Mouse (Mus musculus): ENCODE measurements around the gene Angel1. TPM values are rescaled to one million over a fixed set of nuclear protein-coding genes. Genes with fewer than 3 reads are reported as not detected.

Gene Angel1
- polyA plus RNA-seq, 1 experiment from 2014 or later: 4.8 TPM

DNA sequence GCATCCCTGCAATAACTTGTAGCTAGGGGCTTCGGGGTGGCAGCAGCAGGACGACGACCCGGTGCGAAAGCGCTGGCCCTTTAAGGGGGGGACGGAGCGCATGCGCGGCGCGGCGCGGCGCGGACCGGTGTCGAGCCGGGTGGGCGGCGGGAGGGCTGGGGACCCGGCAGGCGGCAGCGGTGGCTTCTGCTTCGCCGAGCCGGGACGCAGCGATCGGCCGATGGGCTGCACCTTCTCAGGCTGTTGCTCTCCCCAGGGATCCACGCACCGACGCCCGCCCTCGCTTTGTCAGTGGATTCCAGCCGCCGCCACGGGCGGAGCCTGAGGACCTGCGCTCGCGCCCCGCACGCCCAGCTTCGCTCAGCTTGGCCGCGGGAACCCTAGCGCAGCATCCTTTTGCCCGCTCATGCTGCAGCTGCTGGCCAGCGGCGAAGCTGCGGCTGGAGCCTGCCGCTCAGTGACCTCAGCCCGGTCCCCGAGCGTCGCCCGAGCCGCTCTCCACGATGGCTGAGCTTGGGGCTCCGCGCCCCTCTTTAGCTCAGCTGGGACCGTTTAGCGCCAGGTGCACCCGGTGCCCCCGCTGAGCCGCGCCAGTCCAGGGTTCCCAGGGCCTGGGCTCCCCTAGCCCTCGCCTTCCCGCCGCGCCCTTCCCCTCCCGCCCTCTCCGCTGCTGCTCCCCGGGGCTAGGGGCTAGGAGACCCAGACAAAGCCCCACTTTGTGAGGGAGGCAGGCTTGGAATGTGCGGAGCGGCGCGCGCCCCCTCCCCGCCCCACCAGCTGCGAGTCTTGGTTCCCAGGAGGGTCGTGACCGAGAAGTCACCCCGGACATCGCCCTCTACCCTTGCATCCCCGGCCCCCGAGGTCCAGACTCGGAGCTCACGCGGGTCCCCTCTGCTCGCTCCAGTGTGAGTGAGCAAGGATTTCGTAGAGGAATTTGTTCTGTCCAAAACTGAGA is 47.4 kb downstream of the Angel1 start, which contains the start of gene Vash1:
TSS of gene Vash1 (plus strand) at position 110 of the 955 bp plus-strand sequence.
- H3K27ac ChIP-seq (ENCODE audit: low read length): peak within 1 kb of the TSS; percentile 76
- H3K36me3 ChIP-seq (ENCODE audit: control insufficient read depth, insufficient read depth, low read length): no peaks in the 10 kb centered on the region
- under 1% methylated on average over 94 of the region's 94 CpGs for WGBS
- H3K4me1 ChIP-seq (ENCODE audit: control insufficient read depth, insufficient read depth, low read length): peaks cover 4% of the 10 kb centered on the region; the same call in 1 of the 2 replicates
- peak within 1 kb of the TSS; percentile 78 for H3K4me3 ChIP-seq (ENCODE audit: low read length)
- H3K4me2 ChIP-seq (ENCODE audit: low read depth, low read length): peak within 1 kb of the TSS; percentile 100
- H3K9me3 ChIP-seq (ENCODE audit: control insufficient read depth, low read length): no peaks in the 10 kb centered on the region
- H3K27me3 ChIP-seq (replicated peaks; ENCODE audit: control insufficient read depth, insufficient read depth, low read length): no peaks in the 10 kb centered on the region
- peak within 1 kb of the TSS; percentile 79 for H3K9ac ChIP-seq (ENCODE audit: low read depth, low read length)
- peak; percentile 75 for ATAC-seq

DNA sequence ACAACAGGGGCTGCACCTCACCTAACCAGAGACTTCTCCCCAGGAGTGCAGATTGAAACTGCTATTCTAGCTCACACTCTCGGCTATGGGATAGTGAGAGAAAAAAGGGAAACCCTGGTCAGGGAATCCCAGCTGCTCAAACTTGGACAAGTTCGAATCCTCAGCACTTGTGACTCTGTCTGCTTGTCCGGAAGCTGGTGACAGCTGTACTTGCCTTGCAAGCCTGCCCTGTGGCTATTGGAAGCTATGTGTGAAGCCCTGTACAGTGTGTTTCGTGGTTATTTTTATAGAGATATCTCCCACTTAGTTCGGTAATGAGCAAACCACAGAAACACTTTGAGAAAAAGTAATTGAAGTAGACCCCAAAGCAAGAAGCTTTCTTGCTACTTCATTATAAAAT is 53.8 kb downstream of the Angel1 start:
- WGBS: 79% methylated on average over 5 of the region's 5 CpGs
- Histone ChIP-seq H3K4me2 (ENCODE audit: low read depth, low read length) (no peak overlapping the region), H3K4me1 (ENCODE audit: control insufficient read depth, insufficient read depth, low read length) (no peaks in the 10 kb centered on the region), H3K36me3 (ENCODE audit: control insufficient read depth, insufficient read depth, low read length) (no peaks in the 10 kb centered on the region), H3K4me3 (ENCODE audit: low read length) (no peak overlapping the region), H3K27ac (ENCODE audit: low read length) (no peak overlapping the region), H3K27me3 (replicated peaks; ENCODE audit: control insufficient read depth, insufficient read depth, low read length) (no peaks in the 10 kb centered on the region), H3K9ac (ENCODE audit: low read depth, low read length) (no peak overlapping the region), H3K9me3 (ENCODE audit: control insufficient read depth, low read length) (no peaks in the 10 kb centered on the region)
- ATAC-seq: no peak

DNA sequence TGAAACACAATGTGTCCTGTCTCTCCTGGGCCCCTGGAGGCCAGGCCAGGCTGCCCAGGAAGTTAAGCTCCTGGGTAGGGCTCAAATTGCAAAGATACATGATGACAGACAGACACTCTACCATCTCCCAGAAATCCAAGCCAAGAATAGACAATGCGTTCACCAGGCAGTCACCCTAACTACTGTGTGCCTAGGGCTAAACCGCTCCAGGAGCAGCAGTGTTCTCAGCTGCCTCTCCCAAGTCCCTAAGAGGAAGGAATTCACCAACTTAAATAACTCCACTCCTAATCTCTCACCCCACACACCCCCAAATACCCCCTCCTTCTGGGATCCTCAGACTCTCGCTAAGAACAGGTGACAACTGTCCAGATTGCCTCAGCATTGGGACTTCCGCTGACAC is 54.2 kb downstream of the Angel1 start:
- no peaks in the 10 kb centered on the region for H3K9me3 ChIP-seq (ENCODE audit: control insufficient read depth, low read length)
- no peak overlapping the region for H3K4me2 ChIP-seq (ENCODE audit: low read depth, low read length)
- H3K4me3 ChIP-seq (ENCODE audit: low read length): no peak overlapping the region
- 80% methylated on average over 4 of the region's 4 CpGs for WGBS
- no peak overlapping the region for H3K9ac ChIP-seq (ENCODE audit: low read depth, low read length)
- no peaks in the 10 kb centered on the region for H3K27me3 ChIP-seq (replicated peaks; ENCODE audit: control insufficient read depth, insufficient read depth, low read length)
- H3K4me1 ChIP-seq (ENCODE audit: control insufficient read depth, insufficient read depth, low read length): no peaks in the 10 kb centered on the region
- H3K36me3 ChIP-seq (ENCODE audit: control insufficient read depth, insufficient read depth, low read length): no peaks in the 10 kb centered on the region
- no peak overlapping the region for H3K27ac ChIP-seq (ENCODE audit: low read length)
- no peak for ATAC-seq

DNA sequence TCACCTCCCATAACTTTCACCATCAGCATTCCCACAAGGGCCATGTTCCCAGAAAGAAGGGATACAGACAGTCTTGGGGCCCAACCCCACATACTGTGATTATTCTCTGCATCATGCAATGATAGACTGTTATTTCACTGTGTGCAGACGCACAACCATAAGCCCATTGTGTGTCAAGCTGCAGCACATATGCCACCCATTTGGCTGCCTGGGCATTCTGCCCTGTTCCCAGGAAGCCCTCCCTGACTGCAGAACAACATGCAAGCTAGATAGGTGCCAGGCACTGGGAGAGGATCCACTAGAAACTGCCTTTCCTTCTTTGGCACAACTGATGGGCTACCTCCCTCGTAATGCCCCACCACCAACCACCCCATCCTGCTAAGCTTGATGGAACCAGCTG is 57.9 kb downstream of the Angel1 start:
- no peaks in the 10 kb centered on the region for H3K9me3 ChIP-seq (ENCODE audit: control insufficient read depth, low read length)
- no peak overlapping the region for H3K9ac ChIP-seq (ENCODE audit: low read depth, low read length)
- H3K4me2 ChIP-seq (ENCODE audit: low read depth, low read length): no peak overlapping the region
- no peak overlapping the region for H3K4me3 ChIP-seq (ENCODE audit: low read length)
- no peaks in the 10 kb centered on the region for H3K4me1 ChIP-seq (ENCODE audit: control insufficient read depth, insufficient read depth, low read length)
- H3K27ac ChIP-seq (ENCODE audit: low read length): no peak overlapping the region
- no peaks in the 10 kb centered on the region for H3K27me3 ChIP-seq (replicated peaks; ENCODE audit: control insufficient read depth, insufficient read depth, low read length)
- ATAC-seq: no peak
- WGBS: 93% methylated on average over 2 of the region's 2 CpGs
- H3K36me3 ChIP-seq (ENCODE audit: control insufficient read depth, insufficient read depth, low read length): no peaks in the 10 kb centered on the region

DNA sequence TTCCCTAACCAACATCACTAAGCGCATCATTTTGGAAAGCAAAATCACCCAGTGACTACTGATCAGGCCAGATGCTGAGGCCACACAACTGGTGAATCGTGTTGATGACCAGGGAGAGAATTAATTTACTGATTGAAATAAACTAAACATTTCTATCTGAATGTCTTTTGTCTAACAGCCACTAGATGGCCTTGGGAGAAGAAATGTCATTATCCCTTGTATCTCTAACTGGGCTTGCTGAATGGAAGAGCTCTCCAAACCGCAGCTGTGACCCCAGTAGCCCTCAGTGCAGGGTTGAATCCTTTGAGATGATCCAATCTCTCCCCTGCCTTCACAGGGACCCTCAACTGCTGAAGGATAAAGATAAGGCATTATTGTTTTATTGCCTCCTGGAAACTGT is 60.6 kb downstream of the Angel1 start:
- H3K27ac ChIP-seq (ENCODE audit: low read length): no peak overlapping the region
- 48% methylated on average over 3 of the region's 3 CpGs for WGBS
- H3K9me3 ChIP-seq (ENCODE audit: control insufficient read depth, low read length): no peaks in the 10 kb centered on the region
- ATAC-seq: no peak
- no peak overlapping the region for H3K4me2 ChIP-seq (ENCODE audit: low read depth, low read length)
- no peaks in the 10 kb centered on the region for H3K27me3 ChIP-seq (replicated peaks; ENCODE audit: control insufficient read depth, insufficient read depth, low read length)
- H3K36me3 ChIP-seq (ENCODE audit: control insufficient read depth, insufficient read depth, low read length): no peaks in the 10 kb centered on the region
- H3K4me1 ChIP-seq (ENCODE audit: control insufficient read depth, insufficient read depth, low read length): no peaks in the 10 kb centered on the region
- no peak overlapping the region for H3K4me3 ChIP-seq (ENCODE audit: low read length)
- no peak overlapping the region for H3K9ac ChIP-seq (ENCODE audit: low read depth, low read length)

DNA sequence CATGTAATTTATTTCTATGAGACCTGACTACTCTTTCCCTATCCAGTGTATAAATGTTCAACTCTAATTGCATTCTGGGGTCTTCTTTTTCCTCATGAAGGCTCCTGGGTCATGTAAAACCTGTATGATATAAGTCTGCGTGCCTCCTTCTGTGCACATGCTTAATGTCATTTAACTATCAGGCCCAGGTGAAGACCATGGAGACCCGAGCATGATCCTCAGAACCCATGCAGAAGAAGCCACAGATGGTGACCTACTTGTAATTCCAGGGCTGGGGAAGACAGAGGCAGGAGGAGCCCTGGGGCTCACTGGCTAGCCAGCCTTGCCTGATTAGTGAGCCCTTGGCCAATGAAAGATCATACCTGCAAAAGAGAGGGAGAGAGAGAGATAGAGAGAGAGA is 65.8 kb downstream of the Angel1 start:
- H3K9me3 ChIP-seq (ENCODE audit: control insufficient read depth, low read length): no peaks in the 10 kb centered on the region
- H3K9ac ChIP-seq (ENCODE audit: low read depth, low read length): no peak overlapping the region
- no peak overlapping the region for H3K27ac ChIP-seq (ENCODE audit: low read length)
- ATAC-seq: no peak
- 76% methylated on average over 2 of the region's 2 CpGs for WGBS
- H3K4me3 ChIP-seq (ENCODE audit: low read length): no peak overlapping the region
- H3K27me3 ChIP-seq (replicated peaks; ENCODE audit: control insufficient read depth, insufficient read depth, low read length): no peaks in the 10 kb centered on the region
- H3K36me3 ChIP-seq (ENCODE audit: control insufficient read depth, insufficient read depth, low read length): no peaks in the 10 kb centered on the region
- no peaks in the 10 kb centered on the region for H3K4me1 ChIP-seq (ENCODE audit: control insufficient read depth, insufficient read depth, low read length)
- H3K4me2 ChIP-seq (ENCODE audit: low read depth, low read length): no peak overlapping the region

DNA sequence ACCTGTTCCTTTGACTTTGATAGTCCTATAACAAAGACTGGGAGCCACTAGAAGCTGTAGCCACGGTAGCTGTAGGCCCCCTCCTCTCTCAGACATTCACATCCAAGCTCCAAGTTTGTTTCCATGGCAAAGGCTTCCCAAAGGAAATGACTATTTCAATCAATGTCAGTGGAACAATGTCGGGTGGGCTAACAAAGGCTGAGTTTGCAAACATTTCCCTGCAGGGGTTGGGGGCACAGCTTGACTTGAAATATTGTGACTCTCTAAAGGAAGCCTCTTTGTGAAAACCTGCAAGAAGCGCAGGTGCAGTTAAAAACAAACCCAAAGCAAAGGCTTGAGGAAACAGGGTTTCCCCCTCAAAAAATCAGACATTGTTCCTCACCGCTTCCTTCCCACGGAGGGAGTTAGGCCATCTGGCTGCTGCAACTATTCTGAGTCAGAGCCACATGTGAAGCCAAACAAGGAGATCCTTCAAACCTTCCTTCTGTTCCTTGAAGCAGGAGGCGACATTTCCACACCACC is 66.8 kb downstream of the Angel1 start:
- Histone ChIP-seq H3K4me1 (ENCODE audit: control insufficient read depth, insufficient read depth, low read length) (no peaks in the 10 kb centered on the region), H3K36me3 (ENCODE audit: control insufficient read depth, insufficient read depth, low read length) (no peaks in the 10 kb centered on the region), H3K27ac (ENCODE audit: low read length) (no peak overlapping the region; the same call in 1 of the 2 replicates), H3K4me3 (ENCODE audit: low read length) (no peak overlapping the region), H3K4me2 (ENCODE audit: low read depth, low read length) (no peak overlapping the region), H3K9ac (ENCODE audit: low read depth, low read length) (no peak overlapping the region), H3K27me3 (replicated peaks; ENCODE audit: control insufficient read depth, insufficient read depth, low read length) (no peaks in the 10 kb centered on the region), H3K9me3 (ENCODE audit: control insufficient read depth, low read length) (no peaks in the 10 kb centered on the region)
- 34% methylated on average over 6 of the region's 6 CpGs for WGBS
- ATAC-seq: no peak

DNA sequence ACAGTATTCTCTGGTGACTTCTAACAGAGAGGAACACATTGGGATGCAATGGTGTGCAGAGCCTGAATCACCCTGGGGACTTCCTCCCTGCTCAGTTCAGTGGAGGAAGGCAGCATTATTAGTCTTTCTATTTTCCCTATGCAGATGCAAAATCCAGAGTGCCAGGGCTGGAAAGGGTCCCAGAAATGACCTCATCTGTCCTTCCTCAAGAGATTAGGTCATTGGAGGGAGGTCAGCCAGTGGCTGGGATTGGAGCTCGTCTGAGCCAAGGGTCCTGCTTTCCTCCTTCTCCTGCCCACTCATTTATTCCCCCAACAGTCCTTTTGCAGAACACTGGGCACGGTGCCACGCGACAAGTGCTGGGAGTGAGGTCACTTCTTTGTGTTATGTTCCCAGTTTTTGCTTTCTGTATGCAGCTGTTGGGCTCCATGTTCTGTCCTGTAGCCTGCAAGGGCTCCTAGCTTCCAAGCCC is 73.7 kb downstream of the Angel1 start:
- ATAC-seq: peak; percentile 76
- Histone ChIP-seq H3K36me3 (ENCODE audit: control insufficient read depth, insufficient read depth, low read length) (no peaks in the 10 kb centered on the region), H3K4me1 (ENCODE audit: control insufficient read depth, insufficient read depth, low read length) (no peaks in the 10 kb centered on the region), H3K27ac (ENCODE audit: low read length) (peak overlapping the region; percentile 34; the same call in 1 of the 2 replicates), H3K9ac (ENCODE audit: low read depth, low read length) (no peak overlapping the region), H3K4me3 (ENCODE audit: low read length) (no peak overlapping the region), H3K4me2 (ENCODE audit: low read depth, low read length) (no peak overlapping the region), H3K9me3 (ENCODE audit: control insufficient read depth, low read length) (no peaks in the 10 kb centered on the region), H3K27me3 (replicated peaks; ENCODE audit: control insufficient read depth, insufficient read depth, low read length) (no peaks in the 10 kb centered on the region)
- 38% methylated on average over 4 of the region's 4 CpGs for WGBS

DNA sequence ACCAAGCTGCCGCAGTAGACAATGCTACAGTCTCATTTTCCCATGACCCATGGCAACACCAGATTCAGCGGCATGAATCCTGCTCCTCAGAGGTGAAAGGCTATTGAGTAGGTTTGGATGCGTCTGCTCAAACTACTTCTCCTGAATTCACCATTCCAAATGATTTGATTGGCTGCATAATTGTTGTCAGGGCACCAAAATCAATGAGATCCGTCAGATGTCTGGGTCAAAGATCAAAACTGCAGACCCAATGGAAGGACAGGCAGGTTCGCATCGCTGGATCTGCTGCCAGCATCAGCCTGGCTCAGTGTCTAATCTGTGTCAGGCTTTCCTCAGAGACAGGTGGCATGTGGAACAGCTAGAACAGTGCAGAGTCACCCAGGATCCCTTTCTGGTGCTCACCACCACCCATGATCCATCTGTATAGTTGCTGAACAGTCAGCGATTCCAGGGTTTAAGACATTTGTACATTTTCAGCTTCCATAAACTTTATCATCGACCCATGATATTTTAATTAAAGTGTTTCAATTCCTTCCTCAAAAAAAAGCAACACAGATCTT is 74.9 kb downstream of the Angel1 start:
- ATAC-seq: no peak
- no peak overlapping the region for H3K4me2 ChIP-seq (ENCODE audit: low read depth, low read length)
- WGBS: 88% methylated on average over 8 of the region's 8 CpGs

More for the DNA sequence above, 74.9 kb downstream of the Angel1 start:
- Histone ChIP-seq H3K4me3 (ENCODE audit: low read length) (no peak overlapping the region), H3K9me3 (ENCODE audit: control insufficient read depth, low read length) (no peaks in the 10 kb centered on the region), H3K9ac (ENCODE audit: low read depth, low read length) (no peak overlapping the region), H3K27ac (ENCODE audit: low read length) (no peak overlapping the region), H3K36me3 (ENCODE audit: control insufficient read depth, insufficient read depth, low read length) (no peaks in the 10 kb centered on the region), H3K4me1 (ENCODE audit: control insufficient read depth, insufficient read depth, low read length) (no peaks in the 10 kb centered on the region), H3K27me3 (replicated peaks; ENCODE audit: control insufficient read depth, insufficient read depth, low read length) (no peaks in the 10 kb centered on the region)
